Mouse (Mus musculus): Measurements from ENCODE around the gene Nmnat1. TPM values are rescaled to one million over a fixed set of nuclear protein-coding genes. Genes with fewer than 3 reads are reported as not detected.

The Nmnat1 gene
- total and polyA plus RNA-seq, 3 experiments: 8.6 to 11.4 (median 10.9) TPM

- no peak for DNase-seq (ENCODE audit: extremely low read depth)
- no peak overlapping the region for H3K9ac ChIP-seq (ENCODE audit: insufficient read depth, low read depth)
- H3K27ac ChIP-seq (ENCODE audit: insufficient read depth, low read depth): no peak overlapping the region
- peaks cover 13% of the 10 kb centered on the region for H3K27me3 ChIP-seq (replicated peaks)
- H3K4me2 ChIP-seq (ENCODE audit: insufficient read depth, low read depth, poor library complexity, severe bottlenecking): no peak overlapping the region
- H3K79me2 ChIP-seq (replicated peaks; ENCODE audit: control insufficient read depth, extremely low read depth, insufficient read depth, poor library complexity, severe bottlenecking): no peaks in the 10 kb centered on the region
- no peak for TF ChIP-seq MAFK (IDR thresholded peaks at IDR 0.05; ENCODE audit: insufficient replicate concordance, low read length)
- dilution Hi-C loops (cut with MboI; ENCODE audit: extremely low pct_ligation_motif_present, extremely low pct_unique_long_range_greater_than_20kb, low sequenced_read_pairs) (no loop called here), in situ Hi-C loops (cut with MboI; ENCODE audit: low pct_ligation_motif_present, low pct_unique_long_range_greater_than_20kb, low sequenced_read_pairs) (loop anchor here (5.0 kb wide), 1 partner anchor 73 kb away; the partner anchor contains the start of gene Rbp7)
- H3K36me3 ChIP-seq (replicated peaks in 1 of 2; ENCODE audit: control insufficient read depth in 1 of 2, insufficient read depth in 1 of 2, low read length in 1 of 2): no peaks in the 10 kb centered on the region
- H3K9me3 ChIP-seq (replicated peaks; ENCODE audit: low read length): no peaks in the 10 kb centered on the region
- peaks cover 4 to 7% of the 10 kb centered on the region in 2 experiments for H3K4me1 ChIP-seq (ENCODE audit: control insufficient read depth in 1 of 2, insufficient read depth in 2 of 2)
- no peak overlapping the region for H3K4me3 ChIP-seq (replicated peaks in 1 of 3; ENCODE audit: low read depth in 2 of 3, low read length in 2 of 3, poor library complexity in 1 of 3)
Observed at GRCm38 (mm10) chr4:149525170-149525569, 40.2 kb upstream of the Nmnat1 start.

GRCm38 (mm10) chr4:149523961-149524360 lies 39.0 kb upstream of the Nmnat1 start:
- Histone ChIP-seq H3K4me2 (ENCODE audit: insufficient read depth, low read depth, poor library complexity, severe bottlenecking) (no peak overlapping the region), H3K4me3 (replicated peaks in 1 of 3; ENCODE audit: low read depth in 2 of 3, low read length in 2 of 3, poor library complexity in 1 of 3) (no peak overlapping the region), H3K27ac (ENCODE audit: insufficient read depth, low read depth) (no peak overlapping the region), H3K4me1 (ENCODE audit: control insufficient read depth in 1 of 2, insufficient read depth in 2 of 2) (peaks cover 5 to 8% of the 10 kb centered on the region in 2 experiments), H3K9me3 (replicated peaks; ENCODE audit: low read length) (no peaks in the 10 kb centered on the region), H3K36me3 (replicated peaks in 1 of 2; ENCODE audit: control insufficient read depth in 1 of 2, insufficient read depth in 1 of 2, low read length in 1 of 2) (no peaks in the 10 kb centered on the region), H3K79me2 (replicated peaks; ENCODE audit: control insufficient read depth, extremely low read depth, insufficient read depth, poor library complexity, severe bottlenecking) (no peaks in the 10 kb centered on the region), H3K9ac (ENCODE audit: insufficient read depth, low read depth) (no peak overlapping the region), H3K27me3 (replicated peaks) (peaks cover 21% of the 10 kb centered on the region)
- dilution Hi-C loops (cut with MboI; ENCODE audit: extremely low pct_ligation_motif_present, extremely low pct_unique_long_range_greater_than_20kb, low sequenced_read_pairs) (no loop called here), in situ Hi-C loops (cut with MboI; ENCODE audit: low pct_ligation_motif_present, low pct_unique_long_range_greater_than_20kb, low sequenced_read_pairs) (no loop called here)
- no peak for DNase-seq (ENCODE audit: extremely low read depth)
- TF ChIP-seq CHD2 (IDR thresholded peaks at IDR 0.05; ENCODE audit: low read length): no peak
- no peak for TF ChIP-seq TBP (conservative IDR thresholded peaks at IDR 0.05; ENCODE audit: low read depth, low read length)
- TF ChIP-seq MAFK (IDR thresholded peaks at IDR 0.05; ENCODE audit: insufficient replicate concordance, low read length): no peak
- TF ChIP-seq CHD1 (IDR thresholded peaks at IDR 0.05; ENCODE audit: low read depth, low read length): no peak
- no peak for TF ChIP-seq ZC3H11A (IDR thresholded peaks at IDR 0.05; ENCODE audit: low read depth, low read length)
- no peak for TF ChIP-seq ZNF384 (IDR thresholded peaks at IDR 0.05; ENCODE audit: low read depth, low read length)
- no peak for TF ChIP-seq MYC (IDR thresholded peaks at IDR 0.05; ENCODE audit: low read depth, low read length)
- no peak for TF ChIP-seq MAZ (IDR thresholded peaks at IDR 0.05; ENCODE audit: low read depth, low read length)
- no peak for TF ChIP-seq POLR2A (IDR thresholded peaks at IDR 0.05; ENCODE audit: low read depth, low read length)
- TF ChIP-seq JUND (conservative IDR thresholded peaks at IDR 0.05; ENCODE audit: low read depth, low read length): no peak
- no peak for TF ChIP-seq ETS1 (conservative IDR thresholded peaks at IDR 0.05; ENCODE audit: low read depth, low read length)

- Histone ChIP-seq H3K27ac (ENCODE audit: insufficient read depth, low read depth) (no peak overlapping the region), H3K79me2 (replicated peaks; ENCODE audit: control insufficient read depth, extremely low read depth, insufficient read depth, poor library complexity, severe bottlenecking) (no peaks in the 10 kb centered on the region), H3K4me2 (ENCODE audit: insufficient read depth, low read depth, poor library complexity, severe bottlenecking) (no peak overlapping the region), H3K27me3 (replicated peaks) (peaks cover 28% of the 10 kb centered on the region), H3K9me3 (replicated peaks; ENCODE audit: low read length) (peaks cover 2% of the 10 kb centered on the region), H3K4me3 (replicated peaks in 1 of 3; ENCODE audit: low read depth in 2 of 3, low read length in 2 of 3, poor library complexity in 1 of 3) (no peak overlapping the region), H3K36me3 (replicated peaks in 1 of 2; ENCODE audit: control insufficient read depth in 1 of 2, insufficient read depth in 1 of 2, low read length in 1 of 2) (no peaks in the 10 kb centered on the region), H3K4me1 (ENCODE audit: control insufficient read depth in 1 of 2, insufficient read depth in 2 of 2) (peaks cover 6 to 12% of the 10 kb centered on the region in 2 experiments; a peak in 3 of 4 replicates), H3K9ac (ENCODE audit: insufficient read depth, low read depth) (no peak overlapping the region)
- dilution Hi-C loops (cut with MboI; ENCODE audit: extremely low pct_ligation_motif_present, extremely low pct_unique_long_range_greater_than_20kb, low sequenced_read_pairs): no loop called here
- TF ChIP-seq BHLHE40 (IDR thresholded peaks at IDR 0.05; ENCODE audit: low read depth, low read length): no peak
- no peak for TF ChIP-seq POLR2AphosphoS2 (IDR thresholded peaks at IDR 0.05; ENCODE audit: low read depth, low read length)
- no peak for TF ChIP-seq SIN3A (IDR thresholded peaks at IDR 0.05; ENCODE audit: low read length)
- no peak for TF ChIP-seq EP300 (IDR thresholded peaks at IDR 0.05; ENCODE audit: low read length)
- TF ChIP-seq POLR2A (IDR thresholded peaks at IDR 0.05; ENCODE audit: low read depth, low read length): no peak
- no peak for TF ChIP-seq TBP (conservative IDR thresholded peaks at IDR 0.05; ENCODE audit: low read depth, low read length)
- no peak for TF ChIP-seq RAD21 (IDR thresholded peaks at IDR 0.05; ENCODE audit: low read depth, low read length)
- TF ChIP-seq ETS1 (conservative IDR thresholded peaks at IDR 0.05; ENCODE audit: low read depth, low read length): no peak
- TF ChIP-seq JUND (conservative IDR thresholded peaks at IDR 0.05; ENCODE audit: low read depth, low read length): no peak
- TF ChIP-seq RCOR1 (conservative IDR thresholded peaks at IDR 0.05; ENCODE audit: low read depth, low read length): no peak
- no peak for TF ChIP-seq CTCF (conservative IDR thresholded peaks at IDR 0.05 in 1 of 2, IDR thresholded peaks at IDR 0.05 in 1 of 2; ENCODE audit: low read depth in 2 of 2, low read length in 2 of 2)
- TF ChIP-seq PAX5 (IDR thresholded peaks at IDR 0.05; ENCODE audit: low read length): no peak
- no peak for TF ChIP-seq IRF4 (IDR thresholded peaks at IDR 0.05; ENCODE audit: low read depth, low read length)
- in situ Hi-C loops (cut with MboI; ENCODE audit: low pct_ligation_motif_present, low pct_unique_long_range_greater_than_20kb, low sequenced_read_pairs): no loop called here
- no peak for DNase-seq (ENCODE audit: extremely low read depth)
Observed at GRCm38 (mm10) chr4:149521258-149521657, 36.3 kb upstream of the Nmnat1 start.

Measured in CH12.LX (cell line).